Mouse (Mus musculus) heart, adult 2 months (tissue): Measurements from ENCODE around the gene Nvl. TPM values are rescaled to one million over a fixed set of nuclear protein-coding genes. Genes with fewer than 3 reads are reported as not detected.
A peak's percentile ranks its signal among the peaks of the same experiment; 100 is the strongest.

Source experiments
- DNase-seq, 2 experiments: peaks; one replicate each; pipeline ENCODE4 v3.0.0; 2021
- H3K27ac ChIP-seq: fragments of 200-600 bp; 2 replicates; pipeline ENCODE4 v1.8.1; 2022
- H3K27me3 ChIP-seq: fragments of 200-500 bp; 2 replicates; pipeline ENCODE4 v1.6.1; 2012; ENCODE audit warnings: mild to moderate bottlenecking, low read length, inconsistent platforms, mixed read lengths; ENCODE audit not compliant: control insufficient read depth, insufficient read depth
- H3K36me3 ChIP-seq: fragments of 200-500 bp; 2 replicates; pipeline ENCODE4 v1.6.1; 2012; ENCODE audit warnings: low read length, inconsistent platforms; ENCODE audit not compliant: control insufficient read depth, insufficient read depth
- H3K4me1 ChIP-seq: fragments of 200-500 bp; 2 replicates; pipeline ENCODE4 v1.6.1; 2011; ENCODE audit warnings: low read length; ENCODE audit not compliant: control insufficient read depth, insufficient read depth
- H3K4me3 ChIP-seq: fragments of 200-600 bp; 2 replicates; pipeline ENCODE4 v1.8.1; 2022
- H3K79me2 ChIP-seq: fragments of 200-500 bp; replicated peaks from 2 replicates; pipeline ENCODE4 v1.6.1; 2012; ENCODE audit warnings: mild to moderate bottlenecking, inconsistent platforms, low read length, moderate library complexity, mixed read lengths; ENCODE audit not compliant: control insufficient read depth, insufficient read depth
- H3K9ac ChIP-seq: fragments of 200-500 bp; 2 replicates; pipeline ENCODE4 v1.6.1; 2012; ENCODE audit warnings: low read depth, mild to moderate bottlenecking, control low read depth, inconsistent platforms, low read length, mixed read lengths
- CTCF ChIP-seq: fragments of 200-600 bp; IDR thresholded peaks from 2 replicates; pipeline ENCODE4 v1.8.1; 2022; ENCODE audit warnings: antibody characterized with exemption, mild to moderate bottlenecking, moderate library complexity
- EP300 ChIP-seq: fragments of 200-500 bp; IDR thresholded peaks from 2 replicates; pipeline ENCODE4 v1.6.1; 2011; ENCODE audit warnings: low read depth, low read length, control low read depth; ENCODE audit not compliant: insufficient read depth
- POLR2A ChIP-seq: fragments of 200-500 bp; IDR thresholded peaks from 2 replicates; pipeline ENCODE4 v1.6.1; 2011; ENCODE audit warnings: mild to moderate bottlenecking, low read depth, low read length, control low read depth; ENCODE audit not compliant: insufficient read depth
- WGBS: fragments of 180-500 bp; shearing (Covaris S2); methylation state at CpG from one replicate; pipeline ENCODE4 v1.1.7; 2018; 5-methylcytosine and 5-hydroxymethylcytosine counted together
- intact Hi-C: fragments of 180-260 bp; cut with DNase I; formaldehyde crosslinking; loops from one replicate; pipeline ENCODE4 v1.15.1; 2025
- polyA plus RNA-seq: library from polyadenylated mRNA; depleted of rRNA; stranded (reverse); fragments of >200 nt; gene quantifications from 2 replicates; pipeline ENCODE4 v1.2.3, GENCODE M21; 2012
- total RNA-seq, 2 experiments: library from RNA; stranded (reverse); gene quantifications; 2 replicates each; pipeline ENCODE4 v1.2.3; 2021

Nvl gene
- total and polyA plus RNA-seq, 3 experiments, result 4.7 to 7.4 (median 7.4) TPM

GRCm38 (mm10) chr1:181144966-181145365, 962 bp upstream of the Nvl start:
- Histone ChIP-seq H3K27ac (peak overlapping the region; percentile 81), H3K9ac (peak overlapping the region; percentile 80), H3K79me2 (peaks cover 2% of the 10 kb centered on the region; the same call in 1 of the 2 replicates), H3K4me1 (peaks cover 5% of the 10 kb centered on the region), H3K36me3 (peaks cover 7% of the 10 kb centered on the region; the same call in 1 of the 2 replicates), H3K4me3 (peak overlapping the region; percentile 82), H3K27me3 (no peaks in the 10 kb centered on the region)
- TF ChIP-seq POLR2A (no peak), EP300 (no peak), CTCF (no peak)
- 6% methylated on average over 12 of the region's 12 CpGs for WGBS
- intact Hi-C loops, result loop anchor here (2.0 kb wide), 2 partner anchors 66 to 88 kb away; no protein-coding TSS in a partner anchor
- peak in 1 of 2 experiments; percentile 23 for DNase-seq

GRCm38 (mm10) chr1:181143609-181143949, 425 bp downstream of the Nvl start:
- Histone ChIP-seq H3K79me2 (peaks cover 2% of the 10 kb centered on the region; the same call in 1 of the 2 replicates), H3K4me1 (peaks cover 5% of the 10 kb centered on the region), H3K36me3 (peaks cover 7% of the 10 kb centered on the region; the same call in 1 of the 2 replicates), H3K9ac (peak overlapping the region; percentile 91), H3K27ac (peak overlapping the region; percentile 81), H3K27me3 (no peaks in the 10 kb centered on the region), H3K4me3 (peak overlapping the region; percentile 82)
- DNase-seq, result no peak
- WGBS, result under 1% methylated on average over 12 of the region's 12 CpGs
- no peak for TF ChIP-seq POLR2A
- no peak for TF ChIP-seq CTCF
- no peak for TF ChIP-seq EP300
- intact Hi-C loops, result no loop called here

- no peak for DNase-seq
- Histone ChIP-seq H3K79me2 (no peaks in the 10 kb centered on the region), H3K36me3 (0 out of 2 replicates have a peak, but pooled peaks cover 4% of the 10 kb centered on the region), H3K27me3 (no peaks in the 10 kb centered on the region), H3K9ac (no peak overlapping the region), H3K4me1 (no peaks in the 10 kb centered on the region; the same call in 1 of the 2 replicates), H3K4me3 (no peak overlapping the region), H3K27ac (no peak overlapping the region)
- intact Hi-C loops, result no loop called here
- WGBS, result 88% methylated on average over 7 of the region's 7 CpGs
- no peak for TF ChIP-seq POLR2A
- no peak for TF ChIP-seq CTCF
- TF ChIP-seq EP300, result no peak
Measured at GRCm38 (mm10) chr1:181138730-181139129, 5.3 kb downstream of the Nvl start.

- no peak for DNase-seq
- 0 out of 2 replicates have a peak, but pooled peaks cover 2% of the 10 kb centered on the region for H3K36me3 ChIP-seq
- H3K27ac ChIP-seq, result no peak overlapping the region
- no peak overlapping the region for H3K4me3 ChIP-seq
- H3K4me1 ChIP-seq, result no peaks in the 10 kb centered on the region
- no peaks in the 10 kb centered on the region for H3K27me3 ChIP-seq
- intact Hi-C loops, result no loop called here
- H3K9ac ChIP-seq, result no peak overlapping the region
- no peaks in the 10 kb centered on the region for H3K79me2 ChIP-seq
- TF ChIP-seq POLR2A (no peak), EP300 (no peak), CTCF (no peak)
- 89% methylated on average over 6 of the region's 6 CpGs for WGBS
Measured at GRCm38 (mm10) chr1:181131915-181132314, 12.1 kb downstream of the Nvl start.

- Histone ChIP-seq H3K27ac (no peak overlapping the region), H3K4me1 (no peaks in the 10 kb centered on the region), H3K4me3 (no peak overlapping the region), H3K9ac (no peak overlapping the region), H3K27me3 (no peaks in the 10 kb centered on the region), H3K79me2 (no peaks in the 10 kb centered on the region), H3K36me3 (no peaks in the 10 kb centered on the region)
- DNase-seq, result no peak
- intact Hi-C loops, result no loop called here
- 88% methylated on average over 9 of the region's 9 CpGs for WGBS
- TF ChIP-seq EP300 (no peak), POLR2A (no peak), CTCF (no peak)
Measured at GRCm38 (mm10) chr1:181126766-181127165, 17.2 kb downstream of the Nvl start.

GRCm38 (mm10) chr1:181125916-181126315, 18.1 kb downstream of the Nvl start:
- Histone ChIP-seq H3K4me3 (no peak overlapping the region), H3K4me1 (no peaks in the 10 kb centered on the region), H3K79me2 (no peaks in the 10 kb centered on the region), H3K27ac (no peak overlapping the region), H3K9ac (no peak overlapping the region), H3K36me3 (no peaks in the 10 kb centered on the region), H3K27me3 (no peaks in the 10 kb centered on the region)
- 89% methylated on average over 3 of the region's 3 CpGs for WGBS
- intact Hi-C loops, result no loop called here
- no peak for DNase-seq
- TF ChIP-seq CTCF, result no peak
